Mouse (Mus musculus) lung, postnatal 0 days (tissue): ENCODE results near the gene B3galt2.

Experiments used
- CTCF ChIP-seq: IDR thresholded peaks from 2 replicates; pipeline ENCODE4 v1.5.1; 2016; ENCODE audit warnings: antibody characterized with exemption, mild to moderate bottlenecking
- EP300 ChIP-seq: IDR thresholded peaks from 2 replicates; pipeline ENCODE4 v1.6.1; 2016; ENCODE audit warnings: antibody characterized with exemption, mild to moderate bottlenecking, control low read depth

GRCm38 (mm10) chr1:143596864-143597263, 43.6 kb upstream of the B3galt2 start:
- TF ChIP-seq CTCF (no peak), EP300 (no peak)
